Mouse (Mus musculus): ENCODE results near the gene Wwc1. TPM values are rescaled to one million over a fixed set of nuclear protein-coding genes. Genes with fewer than 3 reads are reported as not detected.
"Not testable (repeated sequence)": the region's sequence is repeated elsewhere in the genome, so short reads cannot be mapped to it uniquely, and the experiment has no call there.

The Wwc1 gene
- polyA plus RNA-seq, 1 experiment from 2014 or later, result 1.2 TPM

- not testable (repeated sequence) for H3K36me3 ChIP-seq; H3K27me3 ChIP-seq; ATAC-seq (replicated peaks; ENCODE audit: insufficient number of reproducible peaks, insufficient read depth, low FRiP score, low read depth); H3K9ac ChIP-seq; H3K4me2 ChIP-seq; H3K27ac ChIP-seq; H3K4me3 ChIP-seq; H3K4me1 ChIP-seq (replicated peaks); H3K9me3 ChIP-seq (replicated peaks)
- WGBS, result 78% methylated on average over 4 of the region's 4 CpGs
Observed at GRCm38 (mm10) chr11:35842560-35842959, 137.8 kb downstream of the Wwc1 start.

GRCm38 (mm10) chr11:35841738-35842325 lies 138.5 kb downstream of the Wwc1 start:
- Histone ChIP-seq H3K27ac (no peak overlapping the region), H3K4me1 (replicated peaks) (peaks cover 5% of the 10 kb centered on the region; the same call in 1 of the 2 replicates), H3K27me3 (no peaks in the 10 kb centered on the region), H3K9ac (no peak overlapping the region), H3K36me3 (no peaks in the 10 kb centered on the region), H3K4me3 (no peak overlapping the region), H3K9me3 (replicated peaks) (no peaks in the 10 kb centered on the region), H3K4me2 (no peak overlapping the region)
- ATAC-seq (replicated peaks; ENCODE audit: insufficient number of reproducible peaks, insufficient read depth, low FRiP score, low read depth), result no peak
- 82% methylated on average over 21 of the region's 21 CpGs for WGBS

- 87% methylated on average over 4 of the region's 4 CpGs for WGBS
- not testable (repeated sequence) for H3K4me1 ChIP-seq (replicated peaks)
Observed at GRCm38 (mm10) chr11:35840806-35841205, 139.5 kb downstream of the Wwc1 start.

GRCm38 (mm10) chr11:35840282-35840681 lies 140.0 kb downstream of the Wwc1 start:
- WGBS, result 72% methylated on average over 7 of the region's 7 CpGs
- Histone ChIP-seq H3K27me3 (no peaks in the 10 kb centered on the region), H3K4me3 (no peak overlapping the region), H3K9me3 (replicated peaks) (no peaks in the 10 kb centered on the region), H3K9ac (no peak overlapping the region), H3K27ac (no peak overlapping the region), H3K36me3 (no peaks in the 10 kb centered on the region), H3K4me2 (no peak overlapping the region), H3K4me1 (replicated peaks) (peaks cover 5% of the 10 kb centered on the region; the same call in 1 of the 2 replicates)
- ATAC-seq (replicated peaks; ENCODE audit: insufficient number of reproducible peaks, insufficient read depth, low FRiP score, low read depth), result no peak

More at GRCm38 (mm10) chr11:35840806-35841205, 139.5 kb downstream of the Wwc1 start:
- not testable (repeated sequence) for H3K4me2 ChIP-seq; H3K9me3 ChIP-seq (replicated peaks); H3K27ac ChIP-seq; H3K4me3 ChIP-seq; H3K36me3 ChIP-seq; ATAC-seq (replicated peaks; ENCODE audit: insufficient number of reproducible peaks, insufficient read depth, low FRiP score, low read depth); H3K27me3 ChIP-seq; H3K9ac ChIP-seq

GRCm38 (mm10) chr11:35838345-35839338 lies 141.7 kb downstream of the Wwc1 start:
- peak overlapping the region; percentile 83 for H3K4me2 ChIP-seq

GRCm38 (mm10) chr11:35837156-35838126 lies 142.9 kb downstream of the Wwc1 start:
- Histone ChIP-seq H3K4me1 (replicated peaks) (peaks cover 14% of the 10 kb centered on the region), H3K4me3 (peak overlapping the region; percentile 49; the same call in 1 of the 2 replicates), H3K9me3 (replicated peaks) (no peaks in the 10 kb centered on the region), H3K36me3 (0 out of 2 replicates have a peak, but pooled peaks cover under 1% of the 10 kb centered on the region), H3K9ac (no peak overlapping the region), H3K27ac (no peak overlapping the region), H3K4me2 (peak overlapping the region; percentile 83), H3K27me3 (no peaks in the 10 kb centered on the region)
- 63% methylated on average over 5 of the region's 5 CpGs for WGBS
- no peak for ATAC-seq (replicated peaks; ENCODE audit: insufficient number of reproducible peaks, insufficient read depth, low FRiP score, low read depth)

More at GRCm38 (mm10) chr11:35838345-35839338, 141.7 kb downstream of the Wwc1 start:
- peak overlapping the region; percentile 54; the same call in 1 of the 2 replicates for H3K9ac ChIP-seq
- H3K4me1 ChIP-seq (replicated peaks), result peaks cover 7% of the 10 kb centered on the region
- WGBS, result 27% methylated on average over 28 of the region's 28 CpGs
- H3K4me3 ChIP-seq, result peak overlapping the region; percentile 49
- no peaks in the 10 kb centered on the region for H3K9me3 ChIP-seq (replicated peaks)
- no peaks in the 10 kb centered on the region for H3K36me3 ChIP-seq
- H3K27me3 ChIP-seq, result no peaks in the 10 kb centered on the region
- peak; percentile 89 for ATAC-seq (replicated peaks; ENCODE audit: insufficient number of reproducible peaks, insufficient read depth, low FRiP score, low read depth)
- peak overlapping the region; percentile 35; the same call in 1 of the 2 replicates for H3K27ac ChIP-seq

- Histone ChIP-seq H3K36me3 (peaks cover 14% of the 10 kb centered on the region; the same call in 1 of the 2 replicates), H3K4me3 (peak within 1 kb of the TSS; percentile 80), H3K9me3 (replicated peaks) (no peaks in the 10 kb centered on the region), H3K27ac (peak within 1 kb of the TSS; percentile 35; the same call in 1 of the 2 replicates), H3K4me2 (peak within 1 kb of the TSS; percentile 63), H3K9ac (peak within 1 kb of the TSS; percentile 71), H3K4me1 (replicated peaks) (peaks cover 19% of the 10 kb centered on the region), H3K27me3 (no peaks in the 10 kb centered on the region)
- WGBS, result 1% methylated on average over 45 of the region's 46 CpGs
- peak; percentile 74 for ATAC-seq (replicated peaks; ENCODE audit: insufficient number of reproducible peaks, insufficient read depth, low FRiP score, low read depth)
Observed at GRCm38 (mm10) chr11:35834022-35834760, 146.1 kb downstream of the Wwc1 start, which contains the start of gene Rars. Gene Rars, minus strand, starts transcription at chr11:35834506.

- Histone ChIP-seq H3K9me3 (replicated peaks) (no peaks in the 10 kb centered on the region), H3K36me3 (peaks cover 23% of the 10 kb centered on the region), H3K4me1 (replicated peaks) (peaks cover 19% of the 10 kb centered on the region), H3K27ac (no peak overlapping the region), H3K4me3 (peak overlapping the region; percentile 80), H3K9ac (peak overlapping the region; percentile 71), H3K4me2 (peak overlapping the region; percentile 63), H3K27me3 (no peaks in the 10 kb centered on the region)
- WGBS, result 73% methylated on average over 6 of the region's 6 CpGs
- ATAC-seq (replicated peaks; ENCODE audit: insufficient number of reproducible peaks, insufficient read depth, low FRiP score, low read depth), result no peak
Observed at GRCm38 (mm10) chr11:35833270-35833669, 147.1 kb downstream of the Wwc1 start.

- Histone ChIP-seq H3K4me1 (replicated peaks) (peaks cover 14% of the 10 kb centered on the region), H3K4me3 (no peak overlapping the region), H3K9ac (no peak overlapping the region), H3K4me2 (no peak overlapping the region), H3K27me3 (no peaks in the 10 kb centered on the region), H3K9me3 (replicated peaks) (no peaks in the 10 kb centered on the region), H3K27ac (no peak overlapping the region), H3K36me3 (peaks cover 34% of the 10 kb centered on the region)
- no peak for ATAC-seq (replicated peaks; ENCODE audit: insufficient number of reproducible peaks, insufficient read depth, low FRiP score, low read depth)
- WGBS, result 35% methylated on average over 4 of the region's 4 CpGs
Observed at GRCm38 (mm10) chr11:35832139-35832538, 148.2 kb downstream of the Wwc1 start.

GRCm38 (mm10) chr11:35827714-35828113 lies 152.6 kb downstream of the Wwc1 start:
- H3K9ac ChIP-seq, result no peak overlapping the region
- no peak overlapping the region for H3K4me2 ChIP-seq
- H3K36me3 ChIP-seq, result peaks cover 69% of the 10 kb centered on the region
- H3K9me3 ChIP-seq (replicated peaks), result no peaks in the 10 kb centered on the region
- ATAC-seq (replicated peaks; ENCODE audit: insufficient number of reproducible peaks, insufficient read depth, low FRiP score, low read depth), result no peak
- 0 out of 2 replicates have a peak, but pooled peaks cover 6% of the 10 kb centered on the region for H3K4me1 ChIP-seq (replicated peaks)
- no peak overlapping the region for H3K27ac ChIP-seq
- H3K4me3 ChIP-seq, result no peak overlapping the region
- no peaks in the 10 kb centered on the region for H3K27me3 ChIP-seq
- WGBS, result 90% methylated on average over 6 of the region's 6 CpGs
